Mouse (Mus musculus): ENCODE measurements around the gene Tmem115.
A peak's percentile ranks its signal among the peaks of the same experiment; 100 is the strongest.

The Tmem115 gene

DNA sequence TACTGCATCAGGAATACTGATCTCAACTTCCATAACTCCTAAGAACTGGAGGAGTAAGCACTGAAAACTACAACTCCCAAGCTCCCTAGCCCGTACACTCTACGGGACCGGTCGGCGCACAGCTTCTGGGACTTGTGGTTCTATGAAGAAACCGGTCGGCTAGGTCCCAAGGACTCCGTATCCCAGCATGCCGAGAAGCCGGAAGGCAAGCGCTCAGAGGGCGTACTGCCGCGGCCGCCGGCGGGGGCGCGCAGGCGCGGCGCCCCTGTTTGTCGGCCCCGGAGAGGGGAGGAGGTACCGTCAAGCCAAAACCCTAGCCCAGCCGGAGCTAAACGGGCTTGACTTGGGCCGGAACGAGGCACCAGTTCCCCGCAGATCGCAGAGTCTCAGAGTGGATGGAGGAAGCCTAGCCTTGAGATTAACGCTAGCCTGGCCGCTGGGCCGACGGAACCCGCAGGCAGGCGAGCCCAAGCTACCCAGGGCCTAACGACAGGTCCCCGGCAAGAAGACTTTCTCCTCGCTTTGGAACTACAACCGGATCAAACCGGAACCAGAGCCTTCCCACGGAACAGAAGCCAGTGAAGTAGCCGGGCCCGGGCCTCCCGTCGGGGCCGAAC lies at the start of gene Tmem115:
Gene Tmem115, plus strand, starts transcription at position 155 of the 617 bp plus-strand sequence.
- DNase-seq (ENCODE audit: low spot score in 2 of 2) = peak; percentile 96 to 97

DNA sequence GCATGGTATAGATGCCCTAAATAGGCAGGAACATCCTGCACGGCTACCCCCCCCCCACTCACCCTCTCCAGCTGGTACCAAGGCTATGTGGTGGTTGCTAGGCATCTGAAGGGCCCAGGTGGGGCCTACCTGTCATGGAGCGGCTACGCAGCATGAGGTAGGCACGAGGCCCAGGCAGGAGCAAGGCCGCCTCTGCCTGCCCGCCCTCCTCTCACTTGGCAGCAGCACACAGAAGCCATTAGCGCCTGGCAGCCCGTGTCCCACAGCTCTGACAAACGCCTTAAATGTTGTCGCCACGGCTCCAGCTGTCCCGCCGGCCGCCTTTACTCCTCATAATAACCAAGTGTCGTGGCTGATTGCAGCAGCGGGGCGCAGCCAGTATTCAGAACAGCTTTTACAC lies 49.4 kb upstream of the Tmem115 start:
- no peak for DNase-seq (ENCODE audit: low spot score in 2 of 2)

GRCm38 (mm10) chr9:107484766-107485165 lies 49.0 kb upstream of the Tmem115 start:
- DNase-seq (ENCODE audit: low spot score in 2 of 2) = no peak

- no peak for DNase-seq (ENCODE audit: low spot score in 2 of 2)
Measured at GRCm38 (mm10) chr9:107486086-107486485, 47.7 kb upstream of the Tmem115 start.

DNA sequence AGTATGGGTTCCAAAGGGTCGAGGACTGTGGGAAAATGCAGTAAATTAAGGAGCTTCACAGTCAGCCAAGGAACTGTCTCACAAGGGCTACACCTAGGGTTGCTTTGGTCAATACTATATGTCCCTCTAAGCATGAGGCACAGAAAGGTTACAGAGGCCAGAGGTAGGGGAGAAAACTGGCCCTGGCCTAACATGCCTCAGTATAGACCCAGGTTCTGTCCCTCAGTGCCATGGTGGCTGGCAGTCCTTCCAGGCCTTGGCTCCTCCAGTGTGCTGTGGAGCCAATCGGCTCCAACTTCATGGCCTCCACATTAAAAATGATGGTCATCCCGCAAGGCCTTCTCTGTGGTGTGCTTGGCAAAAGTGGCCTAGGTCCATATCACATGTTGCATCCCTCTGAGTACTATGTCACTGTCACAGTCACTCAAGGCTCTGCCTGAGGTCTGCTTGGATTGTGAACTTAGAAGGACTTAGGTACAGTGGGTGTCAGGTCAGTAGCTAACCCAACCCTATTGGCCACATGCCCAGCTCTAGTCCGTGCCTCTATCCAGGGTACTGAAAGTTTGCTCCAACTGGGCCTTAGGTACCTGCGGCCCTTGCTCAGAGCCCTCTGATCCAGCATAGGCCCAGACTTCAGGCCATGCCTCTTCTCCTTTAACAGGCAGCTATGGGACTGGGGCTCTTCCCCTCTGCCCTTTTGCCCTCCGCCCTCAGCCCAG lies 47.1 kb upstream of the Tmem115 start:
- DNase-seq (ENCODE audit: low spot score in 2 of 2) = peak in 1 of 2 experiments; percentile 10

GRCm38 (mm10) chr9:107490146-107490545 lies 43.6 kb upstream of the Tmem115 start:
- no peak for DNase-seq (ENCODE audit: low spot score in 2 of 2)

DNA sequence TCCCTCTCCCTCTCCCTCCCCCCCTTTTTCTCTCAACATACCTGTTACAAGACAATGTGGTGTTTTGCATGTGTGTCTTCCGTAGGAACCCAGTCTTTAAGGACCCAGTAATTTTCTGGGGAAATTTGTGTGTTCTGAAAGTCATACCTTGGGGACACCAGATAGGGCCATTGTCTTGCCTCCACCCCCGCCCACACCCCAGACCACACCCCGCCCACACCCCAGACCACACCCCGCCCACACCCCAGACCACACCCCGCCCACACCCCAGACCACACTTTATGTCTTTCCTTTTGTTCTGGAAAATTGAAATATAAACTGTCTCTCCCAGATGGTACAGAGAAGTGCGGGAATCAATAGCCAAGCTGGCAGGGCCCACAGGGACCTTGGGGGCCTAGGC lies 43.1 kb upstream of the Tmem115 start:
- DNase-seq (ENCODE audit: low spot score in 2 of 2) = no peak

- no peak for DNase-seq (ENCODE audit: low spot score in 2 of 2)
Measured at GRCm38 (mm10) chr9:107493511-107493910, 40.2 kb upstream of the Tmem115 start.

- no peak for DNase-seq (ENCODE audit: low spot score in 2 of 2)
Measured at GRCm38 (mm10) chr9:107494238-107494637, 39.5 kb upstream of the Tmem115 start.

GRCm38 (mm10) chr9:107496359-107496758 lies 37.4 kb upstream of the Tmem115 start:
- DNase-seq (ENCODE audit: low spot score in 2 of 2) = no peak

- DNase-seq (ENCODE audit: low spot score in 2 of 2) = peak in 1 of 2 experiments; percentile 13
Measured at GRCm38 (mm10) chr9:107500708-107501286, 32.9 kb upstream of the Tmem115 start.

DNA sequence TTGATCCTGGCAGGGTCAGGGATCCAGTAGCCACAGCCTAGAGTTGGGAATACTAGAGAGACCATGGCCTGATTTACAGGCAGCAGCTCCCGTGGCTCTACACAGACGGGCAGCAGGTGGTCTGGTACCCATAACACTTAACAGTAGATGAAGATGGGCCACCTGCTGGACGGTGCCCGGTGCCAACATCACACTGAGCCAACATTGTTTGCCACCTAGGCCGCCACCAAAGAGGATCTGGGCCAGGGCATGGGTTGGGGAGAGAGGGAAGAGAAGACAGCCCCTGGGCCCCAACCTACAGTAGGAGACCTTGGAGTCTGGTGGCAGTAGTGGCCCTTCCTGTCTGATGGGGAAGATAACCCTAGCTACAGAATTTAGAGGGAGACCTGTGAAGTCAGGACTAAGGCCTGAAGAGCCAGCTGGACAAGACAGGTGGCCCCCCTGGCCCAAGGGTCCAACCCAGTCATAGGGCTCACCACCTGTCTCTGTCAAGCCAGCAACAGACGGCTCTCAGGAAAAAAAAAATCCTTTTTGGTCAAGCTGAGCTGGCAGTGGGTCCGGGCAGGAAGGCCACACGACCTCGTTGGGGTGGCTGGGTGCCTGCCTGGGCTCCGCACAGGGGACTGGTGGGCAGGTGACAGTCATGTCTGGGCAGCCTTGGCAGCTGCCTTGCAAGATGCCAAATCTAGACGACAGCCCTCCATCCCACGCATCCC lies 31.5 kb upstream of the Tmem115 start:
- DNase-seq (ENCODE audit: low spot score in 2 of 2) = no peak

- no peak for DNase-seq (ENCODE audit: low spot score in 2 of 2)
Measured at GRCm38 (mm10) chr9:107504662-107505537, 28.8 kb upstream of the Tmem115 start.

DNA sequence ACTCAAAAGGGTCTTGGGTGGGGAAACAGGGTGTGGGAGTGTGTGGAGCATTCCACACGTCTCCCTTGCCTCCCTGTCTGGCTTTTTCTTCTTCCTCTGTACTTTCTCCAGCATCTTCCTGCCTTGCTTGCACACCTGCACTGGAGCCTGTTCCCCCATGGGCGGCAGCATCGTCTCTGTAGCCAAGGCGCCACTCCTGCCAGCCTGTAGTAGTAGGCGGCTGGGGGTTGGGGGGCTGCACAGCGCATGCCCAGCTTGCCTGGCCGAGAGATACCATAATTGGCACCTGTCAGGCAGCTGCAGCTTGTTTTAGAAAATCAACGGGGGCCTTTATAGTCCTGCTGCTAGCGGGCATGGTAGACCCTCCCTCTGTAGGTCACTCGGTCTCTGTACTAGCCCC lies 25.5 kb upstream of the Tmem115 start:
- no peak for DNase-seq (ENCODE audit: low spot score in 2 of 2)

GRCm38 (mm10) chr9:107510384-107511100 lies 23.2 kb upstream of the Tmem115 start:
- DNase-seq (ENCODE audit: low spot score in 2 of 2) = no peak

DNA sequence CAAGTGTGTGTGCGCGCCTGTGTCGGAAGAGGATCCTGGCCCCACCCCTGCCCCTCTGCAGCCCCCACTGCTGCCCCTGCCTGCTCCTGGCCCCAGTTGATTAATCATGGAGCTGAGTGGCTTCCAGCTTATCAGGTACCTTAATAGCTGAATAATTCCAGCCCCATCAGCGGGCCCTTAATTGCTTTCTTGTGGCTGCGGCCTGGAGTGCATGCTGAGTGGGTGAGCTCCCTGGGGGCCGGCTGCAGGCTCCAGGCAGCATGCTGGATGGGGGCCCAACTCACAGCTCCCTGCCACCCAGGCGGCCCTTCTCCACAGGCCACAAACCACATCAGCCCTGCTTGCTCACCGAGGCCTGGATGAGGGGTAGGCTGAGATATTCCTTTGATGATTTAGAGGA lies 22.3 kb upstream of the Tmem115 start:
- no peak for DNase-seq (ENCODE audit: low spot score in 2 of 2)

- DNase-seq (ENCODE audit: low spot score in 2 of 2) = no peak
Measured at GRCm38 (mm10) chr9:107512326-107512725, 21.4 kb upstream of the Tmem115 start.

- DNase-seq (ENCODE audit: low spot score in 2 of 2) = peak; percentile 32 to 61
Measured at GRCm38 (mm10) chr9:107514303-107514955, 19.3 kb upstream of the Tmem115 start.

DNA sequence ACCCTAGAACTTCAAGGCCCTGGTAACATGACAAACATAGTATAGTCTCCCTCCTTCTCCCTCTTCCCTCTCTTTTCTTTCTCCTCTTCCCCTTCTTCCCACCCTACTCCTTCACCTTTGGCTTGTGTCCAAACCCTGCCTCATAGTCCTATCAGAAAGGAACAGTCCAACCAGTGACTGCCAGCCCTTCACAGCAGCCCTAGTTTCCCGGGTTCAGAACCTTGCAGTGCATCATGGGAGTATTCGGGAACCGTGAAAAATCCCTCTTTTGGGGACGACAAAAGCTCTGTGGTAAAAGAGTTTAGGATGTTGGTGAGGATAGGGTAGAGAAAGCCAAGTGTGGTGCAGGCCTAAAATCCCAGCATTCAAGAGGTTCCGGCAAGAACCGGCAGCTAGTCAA lies 13.4 kb upstream of the Tmem115 start:
- no peak for DNase-seq (ENCODE audit: low spot score in 2 of 2)

DNA sequence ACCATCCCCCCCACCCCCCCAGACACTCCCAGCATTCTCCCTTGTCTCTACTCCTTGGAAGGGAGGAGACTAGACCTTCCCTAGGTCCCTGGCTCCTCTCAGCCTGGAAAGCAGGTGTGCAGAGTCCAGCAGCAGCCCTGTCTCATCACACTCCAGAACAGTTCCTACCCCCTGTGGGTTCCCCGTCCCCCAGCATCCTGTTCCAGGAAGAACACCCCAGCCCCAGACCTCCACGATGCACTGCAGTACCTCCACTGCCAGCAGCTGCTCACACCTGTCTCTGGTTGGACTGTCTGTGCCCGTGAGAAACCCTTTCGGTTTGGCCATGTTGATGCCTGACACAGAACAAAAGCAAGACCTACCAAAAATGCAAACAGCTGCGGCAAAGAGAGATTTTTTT lies 12.6 kb upstream of the Tmem115 start:
- no peak for DNase-seq (ENCODE audit: low spot score in 2 of 2)
